Mouse (Mus musculus) embryonic fibroblast, embryonic 13.5 days (primary cell): ENCODE data around the gene Styxl1.

ENCODE experiments used
- CTCF ChIP-seq: IDR thresholded peaks from 2 replicates; pipeline ENCODE4 v1.5.1; 2011; ENCODE audit warnings: mild to moderate bottlenecking, control low read depth, low read length, moderate library complexity, borderline replicate concordance; ENCODE audit not compliant: insufficient read depth
- POLR2A ChIP-seq: IDR thresholded peaks from 2 replicates; pipeline ENCODE4 v1.6.1; 2011; ENCODE audit warnings: low read depth, mild to moderate bottlenecking, control low read depth, low read length, moderate library complexity

DNA sequence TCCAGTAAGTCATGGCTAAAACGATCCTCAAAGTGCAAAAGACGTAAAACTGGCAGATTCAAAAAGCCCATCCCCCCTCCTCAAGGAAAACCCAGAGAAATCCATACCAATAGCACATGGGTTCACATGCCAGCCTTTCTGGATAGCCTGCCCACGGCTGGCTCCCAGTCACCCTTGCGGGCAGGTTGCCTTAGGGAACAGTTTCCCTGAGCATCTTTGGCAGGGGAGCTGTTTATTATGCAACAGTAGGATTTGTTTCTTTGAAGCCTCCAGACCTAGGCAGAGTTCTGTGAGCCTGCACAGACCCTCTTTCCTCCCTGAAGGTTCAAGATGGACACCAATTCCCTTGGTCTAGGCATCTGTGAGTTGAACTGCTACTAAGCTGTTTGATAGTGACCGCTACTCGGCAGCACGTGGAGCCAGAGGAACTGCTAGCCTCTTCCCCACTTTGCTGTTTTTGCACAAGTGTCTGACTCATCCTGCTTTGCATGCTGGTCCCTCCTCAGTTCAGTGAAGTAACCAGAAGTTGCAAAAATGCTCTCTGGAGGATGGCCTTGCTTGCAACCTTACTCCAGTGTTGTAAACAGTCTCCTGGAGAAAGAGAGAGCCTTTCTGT, 67.5 kb downstream of the Styxl1 start:
- TF ChIP-seq CTCF, result no peak
- TF ChIP-seq POLR2A, result no peak
